Mouse (Mus musculus): ENCODE results near the gene Cbr2. TPM values are rescaled to one million over a fixed set of nuclear protein-coding genes. Genes with fewer than 3 reads are reported as not detected.

Gene Cbr2
- polyA plus RNA-seq, 1 experiment from 2014 or later = 2.1 TPM

DNA sequence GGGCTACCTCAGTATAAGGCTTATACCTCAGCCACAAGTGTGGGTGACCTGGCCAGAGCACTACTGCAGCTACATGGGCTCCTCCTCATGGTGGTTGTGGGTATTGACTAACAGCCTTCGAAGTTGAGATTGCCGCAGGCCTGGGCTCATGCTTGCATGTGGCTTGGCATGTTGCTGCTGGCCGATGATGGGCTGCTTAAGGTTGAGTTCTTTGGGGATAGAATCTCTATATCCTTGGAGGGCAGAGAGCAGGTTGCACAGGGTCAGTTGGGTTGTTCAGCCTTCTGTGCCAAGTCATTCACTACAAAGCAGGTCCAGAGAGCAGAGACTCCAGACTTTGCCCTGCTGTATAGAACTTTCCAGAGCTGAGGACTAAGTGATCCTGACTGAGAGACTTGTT, 52.0 kb downstream of the Cbr2 start:
- H3K4me1 ChIP-seq (replicated peaks) = peaks cover 12% of the 10 kb centered on the region; the same call in 1 of the 2 replicates
- H3K9me3 ChIP-seq = no peaks in the 10 kb centered on the region
- peaks cover 97% of the 10 kb centered on the region for H3K36me3 ChIP-seq
- H3K27me3 ChIP-seq (ENCODE audit: insufficient read depth, poor library complexity, severe bottlenecking) = no peaks in the 10 kb centered on the region
- no peak overlapping the region for H3K4me3 ChIP-seq
- 83% methylated on average over 3 of the region's 3 CpGs for WGBS
- no peak for DNase-seq (ENCODE audit: low spot score)
- H3K27ac ChIP-seq = no peak overlapping the region

Other genes with a start within 250 kb of the Cbr2 start
- 171 and 186 TPM in 2 replicates for gene Mrpl12, start 247.5 kb downstream of the Cbr2 start, polyA plus RNA-seq (2016; fragmentation: Nextera tagmentation; extraction: Ambion mirVana)
- 50.6 and 53.3 TPM in 2 replicates for gene Slc25a10, start 240.3 kb downstream of the Cbr2 start, polyA plus RNA-seq (2016; fragmentation: Nextera tagmentation; extraction: Ambion mirVana)
- 0.14 and 0.17 TPM in 2 replicates for gene Gcgr, start 201.4 kb downstream of the Cbr2 start, polyA plus RNA-seq (2016; fragmentation: Nextera tagmentation; extraction: Ambion mirVana)
- gene Mcrip1, start 182.4 kb downstream of the Cbr2 start, polyA plus RNA-seq (2016; fragmentation: Nextera tagmentation; extraction: Ambion mirVana) = 219 and 261 TPM in 2 replicates
- gene Ppp1r27, start 181.0 kb downstream of the Cbr2 start, polyA plus RNA-seq (2016; fragmentation: Nextera tagmentation; extraction: Ambion mirVana) = 0.27 TPM in 1 of 2 replicates, not detected in the other
- gene P4hb, start 158.9 kb downstream of the Cbr2 start, polyA plus RNA-seq (2016; fragmentation: Nextera tagmentation; extraction: Ambion mirVana) = 519 and 570 TPM in 2 replicates
- 799 and 820 TPM in 2 replicates for gene Arhgdia, start 150.5 kb downstream of the Cbr2 start, polyA plus RNA-seq (2016; fragmentation: Nextera tagmentation; extraction: Ambion mirVana)
- 607 and 643 TPM in 2 replicates for gene Alyref, start 133.7 kb downstream of the Cbr2 start, polyA plus RNA-seq (2016; fragmentation: Nextera tagmentation; extraction: Ambion mirVana)
- gene Anapc11, start 133.7 kb downstream of the Cbr2 start, polyA plus RNA-seq (2016; fragmentation: Nextera tagmentation; extraction: Ambion mirVana) = 237 TPM in 2 replicates
- 0.34 and 0.63 TPM in 2 replicates for gene Npb, start 123.6 kb downstream of the Cbr2 start, polyA plus RNA-seq (2016; fragmentation: Nextera tagmentation; extraction: Ambion mirVana)
- 139 and 160 TPM in 2 replicates for gene Pcyt2, start 114.2 kb downstream of the Cbr2 start, polyA plus RNA-seq (2016; fragmentation: Nextera tagmentation; extraction: Ambion mirVana)
- 37.0 and 42.4 TPM in 2 replicates for gene Sirt7, start 106.9 kb downstream of the Cbr2 start, polyA plus RNA-seq (2016; fragmentation: Nextera tagmentation; extraction: Ambion mirVana)
- 23.1 and 26.2 TPM in 2 replicates for gene Mafg, start 98.5 kb downstream of the Cbr2 start, polyA plus RNA-seq (2016; fragmentation: Nextera tagmentation; extraction: Ambion mirVana)
- 37.6 and 38.7 TPM in 2 replicates for gene Pycr1, start 88.3 kb downstream of the Cbr2 start, polyA plus RNA-seq (2016; fragmentation: Nextera tagmentation; extraction: Ambion mirVana)
- not detected in 2 replicates for gene Myadml2, start 84.0 kb downstream of the Cbr2 start, polyA plus RNA-seq (2016; fragmentation: Nextera tagmentation; extraction: Ambion mirVana)
- gene Notum, start 70.9 kb downstream of the Cbr2 start, polyA plus RNA-seq (2016; fragmentation: Nextera tagmentation; extraction: Ambion mirVana) = 2.3 and 4.3 TPM in 2 replicates
- 147 and 178 TPM in 2 replicates for gene Aspscr1, start 59.1 kb downstream of the Cbr2 start, polyA plus RNA-seq (2016; fragmentation: Nextera tagmentation; extraction: Ambion mirVana)
- gene Cenpx, start 18.4 kb downstream of the Cbr2 start, polyA plus RNA-seq (2016; fragmentation: Nextera tagmentation; extraction: Ambion mirVana) = 129 and 137 TPM in 2 replicates
- gene Lrrc45, start 18.2 kb downstream of the Cbr2 start, polyA plus RNA-seq (2016; fragmentation: Nextera tagmentation; extraction: Ambion mirVana) = 55.8 and 57.7 TPM in 2 replicates
- gene Rac3, start 10.6 kb downstream of the Cbr2 start, polyA plus RNA-seq (2016; fragmentation: Nextera tagmentation; extraction: Ambion mirVana) = 31.0 and 58.2 TPM in 2 replicates
- gene Dcxr, start 4.8 kb downstream of the Cbr2 start, polyA plus RNA-seq (2016; fragmentation: Nextera tagmentation; extraction: Ambion mirVana) = 17.9 and 19.8 TPM in 2 replicates
- gene Hmga1b, start 30.7 kb upstream of the Cbr2 start, polyA plus RNA-seq (2016; fragmentation: Nextera tagmentation; extraction: Ambion mirVana) = 8.9 and 12.2 TPM in 2 replicates
- gene Rfng, start 52.1 kb upstream of the Cbr2 start, polyA plus RNA-seq (2016; fragmentation: Nextera tagmentation; extraction: Ambion mirVana) = 46.4 and 63.7 TPM in 2 replicates
- gene Gps1, start 52.2 kb upstream of the Cbr2 start, polyA plus RNA-seq (2016; fragmentation: Nextera tagmentation; extraction: Ambion mirVana) = 276 and 285 TPM in 2 replicates
- 95.4 and 97.1 TPM in 2 replicates for gene Dus1l, start 64.3 kb upstream of the Cbr2 start, polyA plus RNA-seq (2016; fragmentation: Nextera tagmentation; extraction: Ambion mirVana)
- gene Fasn, start 92.4 kb upstream of the Cbr2 start, polyA plus RNA-seq (2016; fragmentation: Nextera tagmentation; extraction: Ambion mirVana) = 131 TPM in 2 replicates
- gene Ccdc57, start 200.8 kb upstream of the Cbr2 start, polyA plus RNA-seq (2016; fragmentation: Nextera tagmentation; extraction: Ambion mirVana) = 6.1 and 6.4 TPM in 2 replicates
- 111 and 204 TPM in 2 replicates for gene Slc16a3, start 216.4 kb upstream of the Cbr2 start, polyA plus RNA-seq (2016; fragmentation: Nextera tagmentation; extraction: Ambion mirVana)

Measured in hindbrain, embryonic 10.5 days (tissue).